Mouse (Mus musculus) induced T-regulatory cell, adult 2 months (primary cell): ENCODE measurements around the gene Wdr77.
"Not testable (repeated sequence)": the region's sequence is repeated elsewhere in the genome, so short reads cannot be mapped to it uniquely, and the experiment has no call there.

Source experiments
- DNase-seq: peaks from one replicate; pipeline ENCODE4 v3.0.0-alpha.2; 2012; ENCODE audit warnings: low read depth

Wdr77 gene

GRCm38 (mm10) chr3:105958974-105959580 lies at the start of gene Wdr77:
TSS of gene Wdr77 (plus strand) at chr3:105959369.
- DNase-seq, result peak; percentile 100

- peak; percentile 79 for DNase-seq
These were observed 48.5 kb upstream of the Wdr77 start for GRCm38 (mm10) chr3:105910519-105911190.

DNA sequence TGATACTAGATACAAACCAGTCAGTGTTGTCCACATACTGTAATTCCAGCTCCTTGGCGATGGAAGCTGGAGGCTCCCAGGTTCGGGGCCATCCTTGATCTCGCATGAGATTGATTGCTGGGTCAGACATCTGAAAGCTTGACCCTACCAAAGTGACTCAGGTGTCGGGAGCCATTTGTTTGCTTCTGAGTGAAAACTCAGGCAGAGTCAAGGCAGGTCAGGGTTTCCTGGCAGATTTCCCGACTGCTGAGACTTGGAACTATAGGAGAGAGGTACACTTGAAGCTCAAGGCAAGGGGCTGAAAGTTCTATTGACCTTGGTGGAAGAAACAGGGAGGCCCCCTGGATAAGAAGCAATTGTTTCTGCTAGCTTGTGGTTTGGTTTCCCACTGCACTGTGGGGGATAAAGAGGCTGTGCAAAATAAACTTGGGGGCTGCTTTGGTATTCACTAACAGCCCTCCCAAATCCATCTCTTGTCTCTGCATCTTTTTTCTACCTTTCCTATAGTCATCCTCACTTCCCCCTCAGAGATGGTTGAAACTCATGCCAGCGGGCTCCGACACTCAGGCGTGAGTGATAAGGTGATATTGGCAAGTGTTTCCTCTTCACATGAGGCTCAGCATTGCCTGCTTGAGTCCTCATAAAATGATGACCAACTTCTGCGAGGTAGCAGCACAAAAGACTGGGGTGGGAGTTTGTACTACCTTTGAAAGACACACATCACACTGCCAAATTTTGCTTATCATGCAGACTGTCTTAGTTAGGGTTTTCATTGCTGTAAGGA lies 46.9 kb upstream of the Wdr77 start:
- DNase-seq, result no peak

DNA sequence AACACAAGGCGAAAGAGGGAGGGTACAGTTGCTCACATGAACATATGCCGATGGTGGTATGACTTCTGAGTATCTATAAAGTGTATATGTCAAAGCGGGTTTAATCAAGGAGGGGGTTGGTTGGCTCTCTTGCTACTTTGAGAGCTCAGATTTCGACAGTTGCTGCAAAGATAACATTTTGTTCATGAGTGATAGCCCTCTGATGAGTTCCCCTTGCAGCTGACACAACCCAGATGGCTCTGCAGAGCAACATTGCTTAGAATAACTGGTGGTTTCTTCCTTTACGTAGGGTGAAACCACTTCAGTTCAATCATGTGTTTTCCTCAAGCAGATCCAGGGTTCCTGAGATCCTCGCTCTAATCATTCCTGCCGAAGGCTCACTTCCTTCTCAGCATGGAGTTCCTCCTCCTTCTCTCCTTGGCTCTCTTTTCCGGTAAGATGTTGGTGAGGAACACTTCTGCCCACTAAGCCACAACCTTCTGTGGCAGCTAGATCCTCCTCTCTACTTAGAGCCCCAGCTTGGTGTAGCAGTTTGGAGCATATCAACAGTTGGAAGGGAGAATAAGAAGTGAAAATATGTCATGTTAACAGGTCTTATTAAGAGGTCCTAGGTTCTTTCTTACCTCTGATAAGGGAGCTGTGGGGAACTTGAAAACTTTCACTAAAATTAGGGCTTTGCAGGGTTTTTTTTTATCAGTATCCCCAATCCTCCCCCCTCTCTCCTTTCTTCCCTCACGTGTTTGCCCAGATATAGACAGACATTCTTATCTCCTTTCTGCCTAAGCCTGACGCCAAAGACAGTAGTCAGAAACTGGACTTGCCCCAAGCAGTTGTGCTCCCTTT lies 45.1 kb upstream of the Wdr77 start:
- no peak for DNase-seq

GRCm38 (mm10) chr3:105915281-105915680 lies 43.9 kb upstream of the Wdr77 start:
- DNase-seq, result no peak

- DNase-seq, result not testable (repeated sequence)
These were observed 42.7 kb upstream of the Wdr77 start for GRCm38 (mm10) chr3:105916455-105916854.

DNA sequence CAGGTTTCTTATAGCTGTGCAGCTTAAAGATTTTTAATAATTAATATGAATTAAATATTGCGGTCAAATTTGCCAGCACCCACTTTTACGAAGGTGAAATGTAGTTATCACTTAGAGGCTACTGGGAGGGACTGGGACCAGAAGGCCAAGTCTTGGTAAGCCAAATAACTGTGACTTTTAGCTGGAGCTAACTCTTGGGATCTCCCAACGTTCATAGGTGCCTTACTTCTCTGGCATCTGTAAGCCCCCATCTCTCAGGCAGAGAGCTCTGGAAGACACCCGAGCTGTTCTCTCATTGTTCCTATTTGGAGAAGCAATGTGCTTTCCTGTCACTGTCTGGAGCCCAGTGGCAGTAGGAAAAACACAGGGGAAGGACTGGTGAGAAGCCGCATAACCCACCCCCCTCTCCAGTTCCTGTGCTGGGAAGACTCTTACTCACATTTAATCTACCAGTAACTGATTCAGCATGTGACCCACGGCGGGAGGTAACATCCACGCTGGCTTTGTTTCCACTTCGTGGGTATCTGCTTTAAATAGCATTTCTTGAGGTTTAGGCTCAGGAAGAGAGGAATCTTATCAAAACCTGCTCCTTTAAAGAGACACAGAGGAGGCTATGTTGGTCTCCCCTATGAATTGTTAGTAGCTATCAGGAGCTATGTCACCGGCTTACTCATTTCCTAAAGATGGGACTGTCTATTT lies 41.4 kb upstream of the Wdr77 start:
- no peak for DNase-seq

GRCm38 (mm10) chr3:105918355-105918745 lies 40.8 kb upstream of the Wdr77 start:
- DNase-seq, result no peak

DNA sequence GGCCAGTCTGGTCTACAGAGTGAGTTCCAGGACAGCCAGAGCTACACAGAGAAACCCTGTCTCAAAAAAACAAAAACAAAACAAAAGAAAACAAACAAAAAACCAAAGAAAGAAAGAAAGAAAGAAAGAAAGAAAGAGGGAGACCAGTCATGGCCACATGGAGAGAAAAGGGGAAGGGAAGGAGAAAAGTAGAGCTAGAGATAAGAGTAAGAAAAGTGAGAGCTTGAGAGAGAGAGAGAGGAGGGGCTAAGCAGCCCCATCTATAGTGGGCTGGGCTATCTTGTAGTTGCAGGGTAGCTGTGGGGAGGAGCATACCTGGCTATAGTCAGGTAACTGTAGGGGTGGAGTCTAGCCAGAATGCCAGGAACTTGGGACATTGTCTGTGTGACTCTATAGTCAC lies 38.4 kb upstream of the Wdr77 start:
- not testable (repeated sequence) for DNase-seq

- DNase-seq, result no peak
These were observed 37.2 kb upstream of the Wdr77 start for GRCm38 (mm10) chr3:105921959-105922358.

- no peak for DNase-seq
These were observed 34.6 kb upstream of the Wdr77 start for GRCm38 (mm10) chr3:105924616-105925015.

DNA sequence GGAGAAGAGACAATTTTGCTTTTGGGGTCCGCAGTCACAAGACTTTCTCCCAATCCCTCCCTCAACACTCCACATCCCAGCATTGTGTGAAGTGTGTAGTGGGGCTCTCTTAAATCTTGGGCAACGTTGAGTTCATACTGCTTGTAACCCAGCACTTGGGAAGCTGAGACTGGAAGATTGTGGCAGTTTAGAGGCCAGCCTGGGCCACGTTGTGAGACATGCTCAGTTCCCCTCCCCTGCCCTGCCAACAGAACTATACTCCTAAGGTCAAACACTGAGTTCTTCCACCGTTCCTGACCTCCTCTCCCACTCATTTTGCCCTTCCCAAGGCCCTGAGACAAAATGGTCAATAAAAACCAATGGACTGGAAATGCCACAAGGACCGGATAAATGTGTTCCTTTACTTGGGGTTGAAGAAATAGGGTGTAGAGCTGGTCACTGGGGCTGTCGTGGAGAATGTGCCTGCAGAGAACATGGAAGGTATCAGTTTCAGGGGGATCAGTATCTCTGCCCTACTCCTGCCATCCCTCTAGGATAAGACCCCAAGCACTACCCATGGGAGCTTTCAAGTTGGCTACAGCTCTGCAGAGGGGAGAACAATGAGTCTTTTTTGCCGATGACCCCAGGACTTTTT lies 31.5 kb upstream of the Wdr77 start:
- no peak for DNase-seq

DNA sequence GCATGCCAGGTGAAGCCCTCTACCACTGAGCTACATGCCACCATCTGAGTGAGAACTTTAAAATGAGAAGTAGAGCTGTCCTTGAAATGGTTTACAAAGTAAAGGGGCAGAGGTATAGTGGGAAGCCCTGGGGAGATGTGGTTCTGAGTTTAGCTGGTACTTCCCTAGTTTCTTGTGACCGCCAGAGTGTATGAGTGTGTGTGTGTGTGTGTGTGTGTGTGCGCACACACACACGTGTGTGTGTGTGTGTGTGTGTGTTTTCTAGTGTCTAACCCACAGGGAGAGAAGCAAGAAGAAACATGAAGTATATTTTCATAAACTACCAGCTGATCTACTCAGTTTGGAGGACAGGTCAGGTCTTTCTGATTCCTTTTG lies 31.0 kb upstream of the Wdr77 start:
- no peak for DNase-seq

DNA sequence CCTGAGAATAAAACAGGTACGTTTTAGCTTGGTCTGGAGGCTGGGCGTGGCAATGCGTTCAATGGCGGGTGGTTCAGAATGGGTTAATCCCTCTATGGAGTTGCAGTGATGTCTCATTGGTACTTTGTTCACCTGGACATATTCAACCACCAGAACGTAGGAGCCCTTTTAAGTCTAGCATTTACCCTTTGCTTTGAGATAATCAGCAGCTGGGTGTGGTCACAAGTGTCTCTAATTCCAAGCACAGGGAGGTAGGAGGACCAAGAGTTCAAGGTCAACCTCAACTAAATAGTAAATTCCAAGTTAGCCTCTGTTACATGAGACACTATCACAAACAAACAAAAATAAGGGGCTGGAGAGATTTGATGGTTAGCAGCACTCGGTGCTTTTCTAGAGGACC lies 30.4 kb upstream of the Wdr77 start:
- DNase-seq, result no peak

GRCm38 (mm10) chr3:105929821-105930220 lies 29.3 kb upstream of the Wdr77 start:
- no peak for DNase-seq

DNA sequence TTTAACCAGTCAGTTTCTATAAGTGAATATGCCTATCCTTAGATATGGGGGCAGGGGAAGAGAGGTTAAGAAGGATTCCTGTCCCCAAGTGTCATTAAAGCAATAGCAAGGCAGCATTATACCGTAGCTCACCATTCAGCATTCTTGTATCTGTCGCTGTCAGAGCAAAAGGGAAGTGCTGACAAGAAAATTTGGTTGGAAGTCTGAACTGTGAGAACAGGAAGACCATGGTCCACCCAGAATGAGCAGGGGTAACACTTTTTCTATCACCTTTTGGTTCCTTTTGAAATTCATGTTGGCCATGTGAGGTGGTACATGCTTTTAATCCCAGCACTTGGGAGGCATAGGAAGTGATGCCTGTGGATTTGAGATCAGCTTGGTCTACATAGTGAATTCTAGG lies 28.1 kb upstream of the Wdr77 start:
- DNase-seq, result no peak

DNA sequence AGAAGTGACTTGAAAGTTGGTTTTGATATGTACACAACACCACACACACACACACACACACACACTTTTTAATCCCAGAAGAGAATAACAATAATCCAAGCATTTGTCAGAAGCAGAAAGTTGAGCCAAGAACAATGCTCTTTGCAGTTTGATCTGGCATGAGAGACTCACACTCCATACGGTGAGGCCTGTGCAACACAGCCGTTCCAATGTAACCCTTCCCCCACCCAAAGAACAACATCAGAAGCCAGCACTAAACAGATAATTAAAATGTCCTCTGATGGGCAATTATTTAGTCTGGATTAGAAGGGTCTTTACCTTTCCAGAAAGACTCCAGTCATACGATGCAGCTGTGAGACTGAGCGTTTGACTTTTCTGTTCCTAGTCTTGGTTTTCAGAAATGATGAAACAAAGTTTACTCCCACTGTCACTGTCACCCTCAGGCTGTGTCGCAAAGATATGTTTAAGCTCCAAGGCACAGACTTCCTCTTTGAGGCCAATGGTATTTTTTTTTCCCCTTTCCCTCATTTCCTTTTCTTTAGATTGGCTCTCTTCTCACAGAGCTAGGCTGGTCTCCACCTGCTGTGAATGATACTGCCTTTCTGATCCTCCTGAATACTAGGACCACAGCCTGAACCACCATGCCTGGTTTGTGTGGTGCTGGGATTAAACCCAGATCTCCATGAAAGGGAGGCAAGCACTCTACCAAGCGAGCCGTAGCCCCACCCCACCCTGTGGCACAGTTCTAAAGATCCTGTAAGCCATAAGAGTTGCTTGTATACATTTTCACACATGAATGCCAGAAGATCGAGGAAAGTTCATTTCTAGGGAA lies 26.7 kb upstream of the Wdr77 start, which contains the start of gene I830077J02Rik:
Gene I830077J02Rik, minus strand, starts transcription at position 425 of the 832 bp plus-strand sequence.
- DNase-seq, result no peak

DNA sequence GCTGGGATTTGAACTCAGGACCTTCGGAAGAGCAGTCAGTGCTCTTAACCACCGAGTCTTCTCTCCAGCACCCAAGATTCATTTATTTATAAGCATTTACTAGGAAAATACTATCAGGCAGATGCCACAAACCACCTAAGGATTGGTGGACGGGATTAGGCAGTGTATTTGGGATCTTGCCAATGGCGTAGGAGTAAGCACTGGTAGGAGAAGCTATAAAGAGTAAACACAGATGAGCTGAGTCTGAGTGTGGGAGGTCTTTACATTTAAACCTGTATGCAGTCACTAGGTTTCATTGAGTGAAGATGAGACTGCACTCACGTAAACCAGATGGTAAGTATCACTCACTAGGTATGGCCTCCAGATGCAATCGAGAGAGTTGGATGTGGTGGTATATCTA lies 25.2 kb upstream of the Wdr77 start:
- no peak for DNase-seq

GRCm38 (mm10) chr3:105935033-105935432 lies 24.1 kb upstream of the Wdr77 start:
- DNase-seq, result no peak

GRCm38 (mm10) chr3:105936111-105936510 lies 23.1 kb upstream of the Wdr77 start:
- no peak for DNase-seq
